Mouse (Mus musculus) G1E (cell line): ENCODE results near the gene C1ql3. TPM values are rescaled to one million over a fixed set of nuclear protein-coding genes. Genes with fewer than 3 reads are reported as not detected.

Experiments
- ATAC-seq: 2 replicates; pipeline ENCODE4 v1.8.0; 2016; ENCODE audit warnings: mild to moderate bottlenecking; ENCODE audit not compliant: insufficient number of reproducible peaks, poor library complexity, low FRiP score, severe bottlenecking; ENCODE audit errors: extremely low read depth
- DNase-seq: peaks from one replicate; pipeline ENCODE4 v3.0.0; 2012; ENCODE audit warnings: low spot score
- H3K27me3 ChIP-seq: 2 replicates; pipeline ENCODE4 v1.6.1; 2012; ENCODE audit warnings: mild to moderate bottlenecking, low read length, inconsistent platforms; ENCODE audit not compliant: insufficient read depth
- H3K36me3 ChIP-seq: replicated peaks from 2 replicates; pipeline ENCODE3; 2012; ENCODE audit warnings: mild to moderate bottlenecking, inconsistent platforms
- H3K4me1 ChIP-seq: 2 replicates; pipeline ENCODE4 v1.6.1; 2012; ENCODE audit warnings: low read depth, low read length, inconsistent platforms, mixed read lengths; ENCODE audit not compliant: insufficient read depth
- H3K4me3 ChIP-seq: 2 replicates; pipeline ENCODE4 v1.5.1; 2012; ENCODE audit warnings: low read depth, mild to moderate bottlenecking, inconsistent platforms, low read length, moderate library complexity, mixed read lengths
- H3K9me3 ChIP-seq: replicated peaks from 2 replicates; pipeline ENCODE4 v1.6.1; 2012; ENCODE audit warnings: inconsistent platforms
- CTCF ChIP-seq: IDR thresholded peaks from 2 replicates; pipeline ENCODE4 v1.5.1; 2012; ENCODE audit warnings: low read depth, low read length, inconsistent platforms, mixed read lengths
- GATA1 ChIP-seq: IDR thresholded peaks from 2 replicates; pipeline ENCODE4 v1.6.1; 2012; ENCODE audit warnings: borderline replicate concordance, low read length, inconsistent platforms, mixed read lengths
- GATA2 ChIP-seq: IDR thresholded peaks from 2 replicates; pipeline ENCODE4 v1.6.1; 2012; ENCODE audit warnings: low read depth, low read length, inconsistent platforms, borderline replicate concordance
- POLR2AphosphoS5 ChIP-seq: IDR thresholded peaks from 2 replicates; pipeline ENCODE4 v1.6.1; 2012; ENCODE audit warnings: low read depth, low read length, inconsistent platforms; ENCODE audit not compliant: insufficient replicate concordance
- TAL1 ChIP-seq: conservative IDR thresholded peaks from 2 replicates; pipeline ENCODE4 v1.6.1; 2012; ENCODE audit warnings: low read depth, low read length, inconsistent platforms, mixed read lengths
- polyA plus RNA-seq: library from polyadenylated mRNA; stranded (reverse); fragments of >175 nt; gene quantifications from 2 replicates; pipeline ENCODE4 v1.2.3, GENCODE M21; 2012
- total RNA-seq, 2 experiments: library from RNA; stranded (forward) in 1 of 2; stranded (reverse) in 1 of 2; fragments of 200-1000 nt in 1 of 2; fragments of >200 nt in 1 of 2; fragmentation: Nextera tagmentation in 1 of 2; gene quantifications; 2 replicates each; pipeline ENCODE4 v1.2.3; 2014 to 2017

C1ql3 gene
- total and polyA plus RNA-seq, 3 experiments: 0.05 TPM; not detected in 2

- Histone ChIP-seq H3K4me1 (no peaks in the 10 kb centered on the region), H3K36me3 (no peaks in the 10 kb centered on the region), H3K4me3 (no peak overlapping the region), H3K27me3 (no peaks in the 10 kb centered on the region), H3K9me3 (no peaks in the 10 kb centered on the region)
- no peak for ATAC-seq
- no peak for TF ChIP-seq POLR2AphosphoS5
- no peak for TF ChIP-seq CTCF
- TF ChIP-seq TAL1: no peak
- no peak for TF ChIP-seq GATA2
- TF ChIP-seq GATA1: no peak
- no peak for DNase-seq
Observed at GRCm38 (mm10) chr2:13018382-13018781, 6.8 kb upstream of the C1ql3 start.

- H3K36me3 ChIP-seq: no peaks in the 10 kb centered on the region
- DNase-seq (no peak), ATAC-seq (no peak)
- H3K4me1 ChIP-seq: no peaks in the 10 kb centered on the region
- peaks cover 20% of the 10 kb centered on the region; the same call in 1 of the 2 replicates for H3K27me3 ChIP-seq
- TF ChIP-seq GATA2 (no peak), TAL1 (no peak), POLR2AphosphoS5 (no peak), GATA1 (no peak), CTCF (no peak)
- H3K9me3 ChIP-seq: no peaks in the 10 kb centered on the region
- no peak overlapping the region for H3K4me3 ChIP-seq
Observed at GRCm38 (mm10) chr2:13011973-13012372, 367 bp upstream of the C1ql3 start.

GRCm38 (mm10) chr2:13010460-13011341 lies 905 bp downstream of the C1ql3 start:
- no peak for DNase-seq
- TF ChIP-seq TAL1: no peak
- TF ChIP-seq GATA2: no peak
- TF ChIP-seq GATA1: no peak
- TF ChIP-seq CTCF: no peak
- no peak for TF ChIP-seq POLR2AphosphoS5
- H3K4me3 ChIP-seq: no peak overlapping the region
- no peak for ATAC-seq
- no peaks in the 10 kb centered on the region for H3K4me1 ChIP-seq
- no peaks in the 10 kb centered on the region for H3K9me3 ChIP-seq
- no peaks in the 10 kb centered on the region for H3K36me3 ChIP-seq
- peaks cover 20% of the 10 kb centered on the region; the same call in 1 of the 2 replicates for H3K27me3 ChIP-seq

- Histone ChIP-seq H3K9me3 (no peaks in the 10 kb centered on the region), H3K27me3 (peaks cover 20% of the 10 kb centered on the region; the same call in 1 of the 2 replicates), H3K4me1 (no peaks in the 10 kb centered on the region), H3K36me3 (no peaks in the 10 kb centered on the region), H3K4me3 (no peak overlapping the region)
- no peak for TF ChIP-seq POLR2AphosphoS5
- TF ChIP-seq TAL1: no peak
- TF ChIP-seq GATA1: no peak
- no peak for TF ChIP-seq CTCF
- TF ChIP-seq GATA2: no peak
- no peak for ATAC-seq
- no peak for DNase-seq
Observed at GRCm38 (mm10) chr2:13010030-13010459, 1.6 kb downstream of the C1ql3 start.

GRCm38 (mm10) chr2:13009261-13009972 lies 2.2 kb downstream of the C1ql3 start:
- H3K4me1 ChIP-seq: no peaks in the 10 kb centered on the region
- no peak for ATAC-seq
- H3K36me3 ChIP-seq: no peaks in the 10 kb centered on the region
- TF ChIP-seq CTCF (no peak), GATA1 (no peak), POLR2AphosphoS5 (no peak), GATA2 (no peak), TAL1 (no peak)
- H3K4me3 ChIP-seq: no peak overlapping the region
- DNase-seq: no peak
- peaks cover 20% of the 10 kb centered on the region; the same call in 1 of the 2 replicates for H3K27me3 ChIP-seq
- H3K9me3 ChIP-seq: no peaks in the 10 kb centered on the region

GRCm38 (mm10) chr2:13008433-13008832 lies 3.2 kb downstream of the C1ql3 start:
- Histone ChIP-seq H3K9me3 (no peaks in the 10 kb centered on the region), H3K27me3 (peaks cover 20% of the 10 kb centered on the region; the same call in 1 of the 2 replicates), H3K4me3 (no peak overlapping the region), H3K36me3 (no peaks in the 10 kb centered on the region), H3K4me1 (no peaks in the 10 kb centered on the region)
- TF ChIP-seq TAL1 (no peak), POLR2AphosphoS5 (no peak), GATA1 (no peak), CTCF (no peak), GATA2 (no peak)
- ATAC-seq (no peak), DNase-seq (no peak)
